15 mouse cellular contexts compared by ENCODE assay signal in the genomic region with DNA sequence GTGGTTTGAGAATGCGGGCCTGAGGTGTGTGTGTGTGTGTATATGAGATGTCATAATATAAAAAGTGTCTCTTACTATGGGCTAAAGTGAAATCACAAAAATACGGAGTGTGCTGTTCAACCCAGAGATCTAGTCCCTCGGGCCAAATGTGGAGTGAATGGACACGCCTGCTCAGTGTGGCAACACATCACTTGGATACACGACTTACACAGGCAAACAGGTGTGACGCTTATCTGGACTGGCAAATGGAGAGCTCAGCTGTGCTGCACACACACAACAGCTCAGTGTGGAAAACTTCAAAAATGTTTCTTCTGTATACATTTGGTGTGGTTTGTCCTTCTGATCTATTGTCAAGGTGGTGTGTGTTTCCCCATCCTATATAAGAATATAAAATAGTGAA.
"Had no signal": no experiment of that assay in that cellular context is flagged by ENCODE, and none has a peak within 500 bp of the region (broad histone marks: within the 10 kb centered on the region; RNA-seq: fewer than 3 reads in every experiment).

No protein-coding gene starts in this region.

- H3K4me3 ChIP-seq: intestine, embryonic 15.5 days; kidney, embryonic 15.5 days; left cerebral cortex, adult 2 months; limb, embryonic 10.5 days; liver, embryonic 13.5 days; lung, embryonic 15.5 days; stomach, embryonic 15.5 days had no signal

- H3K9ac ChIP-seq: intestine, embryonic 15.5 days; kidney, embryonic 15.5 days; liver, embryonic 13.5 days; liver, postnatal 0 days; lung, embryonic 15.5 days; stomach, embryonic 15.5 days had no signal

- ATAC-seq: intestine, embryonic 15.5 days; liver, postnatal 0 days; midbrain, embryonic 16.5 days had no signal

- DNase-seq: kidney, adult 2 months; kidney, postnatal 14 days; liver, embryonic 13.5 days; liver, postnatal 0 days; lung, postnatal 14 days; right cerebral cortex, postnatal 14 days; thymus, postnatal 4 days had no signal

- H3K27ac ChIP-seq: intestine, embryonic 15.5 days; kidney, embryonic 15.5 days; left cerebral cortex, adult 2 months; limb, embryonic 10.5 days; liver, embryonic 13.5 days; lung, embryonic 15.5 days; macrophage; stomach, embryonic 15.5 days had no signal

- H3K36me3 ChIP-seq: intestine, embryonic 15.5 days; kidney, embryonic 15.5 days; limb, embryonic 10.5 days; liver, embryonic 13.5 days; lung, embryonic 15.5 days; stomach, embryonic 15.5 days had no signal

- H3K9me3 ChIP-seq: intestine, embryonic 15.5 days; kidney, embryonic 15.5 days; limb, embryonic 10.5 days; liver, embryonic 13.5 days; lung, embryonic 15.5 days; stomach, embryonic 15.5 days had no signal

- H3K4me2 ChIP-seq: intestine, embryonic 15.5 days; kidney, embryonic 15.5 days; liver, embryonic 13.5 days; lung, embryonic 15.5 days; stomach, embryonic 15.5 days had no signal

- H3K27me3 ChIP-seq: intestine, embryonic 15.5 days; kidney, embryonic 15.5 days; liver, embryonic 13.5 days; lung, embryonic 15.5 days; stomach, embryonic 15.5 days had no signal
